Mouse (Mus musculus): ENCODE data around the gene Slc24a4. TPM values are rescaled to one million over a fixed set of nuclear protein-coding genes. Genes with fewer than 3 reads are reported as not detected.
A peak's percentile ranks its signal among the peaks of the same experiment; 100 is the strongest.

Gene Slc24a4
- polyA plus RNA-seq, 1 experiment from 2014 or later, result 0.49 TPM

- no peak overlapping the region for H3K4me3 ChIP-seq (replicated peaks)
- H3K27ac ChIP-seq, result peak overlapping the region; percentile 64
- H3K4me2 ChIP-seq, result no peak overlapping the region
- WGBS, result 48% methylated on average over 5 of the region's 5 CpGs
- H3K36me3 ChIP-seq, result no peaks in the 10 kb centered on the region
- H3K9me3 ChIP-seq, result no peaks in the 10 kb centered on the region
- H3K4me1 ChIP-seq, result peaks cover 7% of the 10 kb centered on the region; the same call in 1 of the 2 replicates
- H3K9ac ChIP-seq, result no peak overlapping the region
- no peak for ATAC-seq (ENCODE audit: insufficient read depth, low FRiP score, low read depth)
- H3K27me3 ChIP-seq (replicated peaks), result no peaks in the 10 kb centered on the region
Observed at GRCm38 (mm10) chr12:102167302-102167701, 38.8 kb downstream of the Slc24a4 start.

- WGBS, result 80% methylated on average over 11 of the region's 11 CpGs
- Histone ChIP-seq H3K36me3 (no peaks in the 10 kb centered on the region), H3K4me3 (replicated peaks) (no peak overlapping the region), H3K4me1 (no peaks in the 10 kb centered on the region), H3K27me3 (replicated peaks) (no peaks in the 10 kb centered on the region), H3K27ac (no peak overlapping the region), H3K9me3 (no peaks in the 10 kb centered on the region), H3K4me2 (no peak overlapping the region), H3K9ac (no peak overlapping the region)
- ATAC-seq (ENCODE audit: insufficient read depth, low FRiP score, low read depth), result no peak
Observed at GRCm38 (mm10) chr12:102172746-102173145, 44.2 kb downstream of the Slc24a4 start.

- no peak overlapping the region for H3K4me3 ChIP-seq (replicated peaks)
- peak; percentile 35 for ATAC-seq (ENCODE audit: insufficient read depth, low FRiP score, low read depth)
- no peaks in the 10 kb centered on the region for H3K27me3 ChIP-seq (replicated peaks)
- no peak overlapping the region for H3K9ac ChIP-seq
- H3K4me2 ChIP-seq, result no peak overlapping the region
- no peaks in the 10 kb centered on the region for H3K4me1 ChIP-seq
- no peak overlapping the region for H3K27ac ChIP-seq
- WGBS, result 88% methylated on average over 5 of the region's 5 CpGs
- no peaks in the 10 kb centered on the region for H3K9me3 ChIP-seq
- H3K36me3 ChIP-seq, result no peaks in the 10 kb centered on the region
Observed at GRCm38 (mm10) chr12:102173345-102173744, 44.8 kb downstream of the Slc24a4 start.

GRCm38 (mm10) chr12:102180371-102181074 is 52.0 kb downstream of the Slc24a4 start:
- Histone ChIP-seq H3K9me3 (no peaks in the 10 kb centered on the region), H3K27ac (no peak overlapping the region), H3K4me1 (no peaks in the 10 kb centered on the region), H3K4me3 (replicated peaks) (no peak overlapping the region), H3K9ac (no peak overlapping the region), H3K27me3 (replicated peaks) (no peaks in the 10 kb centered on the region), H3K36me3 (no peaks in the 10 kb centered on the region), H3K4me2 (no peak overlapping the region)
- WGBS, result 64% methylated on average over 18 of the region's 18 CpGs
- no peak; the same call in 1 of the 2 replicates for ATAC-seq (ENCODE audit: insufficient read depth, low FRiP score, low read depth)

- Histone ChIP-seq H3K4me2 (no peak overlapping the region), H3K36me3 (no peaks in the 10 kb centered on the region), H3K4me1 (no peaks in the 10 kb centered on the region), H3K4me3 (replicated peaks) (no peak overlapping the region), H3K27ac (no peak overlapping the region), H3K27me3 (replicated peaks) (no peaks in the 10 kb centered on the region), H3K9ac (no peak overlapping the region), H3K9me3 (no peaks in the 10 kb centered on the region)
- 35% methylated on average over 5 of the region's 5 CpGs for WGBS
- peak; percentile 22; the same call in 1 of the 2 replicates for ATAC-seq (ENCODE audit: insufficient read depth, low FRiP score, low read depth)
Observed at GRCm38 (mm10) chr12:102181799-102182357, 53.3 kb downstream of the Slc24a4 start.

- Histone ChIP-seq H3K36me3 (no peaks in the 10 kb centered on the region), H3K4me1 (no peaks in the 10 kb centered on the region), H3K4me3 (replicated peaks) (no peak overlapping the region), H3K27ac (no peak overlapping the region), H3K4me2 (no peak overlapping the region), H3K9ac (no peak overlapping the region), H3K9me3 (no peaks in the 10 kb centered on the region), H3K27me3 (replicated peaks) (no peaks in the 10 kb centered on the region)
- no peak for ATAC-seq (ENCODE audit: insufficient read depth, low FRiP score, low read depth)
- 77% methylated on average over 6 of the region's 6 CpGs for WGBS
Observed at GRCm38 (mm10) chr12:102182621-102183020, 54.1 kb downstream of the Slc24a4 start.

GRCm38 (mm10) chr12:102183201-102183600 is 54.7 kb downstream of the Slc24a4 start:
- no peak for ATAC-seq (ENCODE audit: insufficient read depth, low FRiP score, low read depth)

GRCm38 (mm10) chr12:102190820-102191219 is 62.3 kb downstream of the Slc24a4 start:
- H3K9ac ChIP-seq, result no peak overlapping the region
- H3K9me3 ChIP-seq, result no peaks in the 10 kb centered on the region
- H3K4me1 ChIP-seq, result no peaks in the 10 kb centered on the region
- no peaks in the 10 kb centered on the region for H3K27me3 ChIP-seq (replicated peaks)
- no peak overlapping the region for H3K4me3 ChIP-seq (replicated peaks)
- WGBS, result 83% methylated on average over 11 of the region's 11 CpGs
- H3K4me2 ChIP-seq, result no peak overlapping the region
- no peak for ATAC-seq (ENCODE audit: insufficient read depth, low FRiP score, low read depth)
- H3K27ac ChIP-seq, result no peak overlapping the region
- H3K36me3 ChIP-seq, result no peaks in the 10 kb centered on the region

More at GRCm38 (mm10) chr12:102183201-102183600, 54.7 kb downstream of the Slc24a4 start:
- Histone ChIP-seq H3K27ac (no peak overlapping the region), H3K4me1 (no peaks in the 10 kb centered on the region), H3K9ac (no peak overlapping the region), H3K27me3 (replicated peaks) (no peaks in the 10 kb centered on the region), H3K9me3 (no peaks in the 10 kb centered on the region), H3K4me3 (replicated peaks) (no peak overlapping the region), H3K36me3 (no peaks in the 10 kb centered on the region), H3K4me2 (no peak overlapping the region)
- WGBS, result 63% methylated on average over 9 of the region's 9 CpGs

- ATAC-seq (ENCODE audit: insufficient read depth, low FRiP score, low read depth), result no peak
- H3K4me2 ChIP-seq, result no peak overlapping the region
- H3K27me3 ChIP-seq (replicated peaks), result no peaks in the 10 kb centered on the region
- H3K36me3 ChIP-seq, result no peaks in the 10 kb centered on the region
- no peak overlapping the region for H3K27ac ChIP-seq
- H3K4me1 ChIP-seq, result no peaks in the 10 kb centered on the region
- WGBS, result 67% methylated on average over 4 of the region's 4 CpGs
- no peak overlapping the region for H3K9ac ChIP-seq
- H3K9me3 ChIP-seq, result no peaks in the 10 kb centered on the region
- H3K4me3 ChIP-seq (replicated peaks), result no peak overlapping the region
Observed at GRCm38 (mm10) chr12:102201516-102201915, 73.0 kb downstream of the Slc24a4 start.

GRCm38 (mm10) chr12:102202901-102203300 is 74.4 kb downstream of the Slc24a4 start:
- no peaks in the 10 kb centered on the region for H3K27me3 ChIP-seq (replicated peaks)
- no peaks in the 10 kb centered on the region for H3K4me1 ChIP-seq
- H3K36me3 ChIP-seq, result no peaks in the 10 kb centered on the region
- no peak overlapping the region for H3K27ac ChIP-seq
- WGBS, result 34% methylated on average over 9 of the region's 9 CpGs
- H3K9ac ChIP-seq, result no peak overlapping the region
- peak; percentile 43; the same call in 1 of the 2 replicates for ATAC-seq (ENCODE audit: insufficient read depth, low FRiP score, low read depth)
- no peaks in the 10 kb centered on the region for H3K9me3 ChIP-seq
- H3K4me3 ChIP-seq (replicated peaks), result no peak overlapping the region
- H3K4me2 ChIP-seq, result no peak overlapping the region

- Histone ChIP-seq H3K4me2 (no peak overlapping the region), H3K27ac (no peak overlapping the region), H3K36me3 (no peaks in the 10 kb centered on the region), H3K4me3 (replicated peaks) (no peak overlapping the region), H3K27me3 (replicated peaks) (no peaks in the 10 kb centered on the region), H3K9me3 (no peaks in the 10 kb centered on the region), H3K9ac (no peak overlapping the region), H3K4me1 (no peaks in the 10 kb centered on the region)
- no peak for ATAC-seq (ENCODE audit: insufficient read depth, low FRiP score, low read depth)
- WGBS, result 51% methylated on average over 1 of the region's 1 CpGs
Observed at GRCm38 (mm10) chr12:102206471-102206870, 77.9 kb downstream of the Slc24a4 start.

- Histone ChIP-seq H3K9ac (no peak overlapping the region), H3K27ac (no peak overlapping the region), H3K9me3 (no peaks in the 10 kb centered on the region), H3K36me3 (no peaks in the 10 kb centered on the region), H3K4me3 (replicated peaks) (no peak overlapping the region), H3K4me1 (no peaks in the 10 kb centered on the region), H3K4me2 (no peak overlapping the region), H3K27me3 (replicated peaks) (no peaks in the 10 kb centered on the region)
- WGBS, result 90% methylated on average over 7 of the region's 7 CpGs
- no peak for ATAC-seq (ENCODE audit: insufficient read depth, low FRiP score, low read depth)
Observed at GRCm38 (mm10) chr12:102207245-102207644, 78.7 kb downstream of the Slc24a4 start.

All from stomach, embryonic 15.5 days (tissue).